Mouse (Mus musculus) kidney, adult 2 months (tissue): ENCODE measurements at regions not wholly inside any gene's neighbourhood (a gene's known extent, or its start where the extent isn't known, plus 50 kb on each side); places are given as distances from the start of the nearest gene placed in this dataset.

Experiments
- CTCF ChIP-seq: fragments of 200-500 bp; conservative IDR thresholded peaks from 2 replicates; pipeline ENCODE4 v1.5.1; 2011; ENCODE audit warnings: low read depth, mild to moderate bottlenecking, control low read depth, low read length, moderate library complexity, mixed read lengths; ENCODE audit not compliant: insufficient read depth, insufficient read length
- POLR2A ChIP-seq: fragments of 200-500 bp; IDR thresholded peaks from one replicate; pipeline ENCODE4 v1.6.1; 2011; ENCODE audit warnings: low read depth, low read length, control low read depth

- TF ChIP-seq CTCF, result no peak
- no peak for TF ChIP-seq POLR2A
Measured at GRCm38 (mm10) chr17:89553597-89553996, 353.1 kb upstream of the Fshr start.
